Mouse (Mus musculus): ENCODE measurements around the gene Erc2.
"Not testable (repeated sequence)": the region's sequence is repeated elsewhere in the genome, so short reads cannot be mapped to it uniquely, and the experiment has no call there.

Erc2 gene

DNA sequence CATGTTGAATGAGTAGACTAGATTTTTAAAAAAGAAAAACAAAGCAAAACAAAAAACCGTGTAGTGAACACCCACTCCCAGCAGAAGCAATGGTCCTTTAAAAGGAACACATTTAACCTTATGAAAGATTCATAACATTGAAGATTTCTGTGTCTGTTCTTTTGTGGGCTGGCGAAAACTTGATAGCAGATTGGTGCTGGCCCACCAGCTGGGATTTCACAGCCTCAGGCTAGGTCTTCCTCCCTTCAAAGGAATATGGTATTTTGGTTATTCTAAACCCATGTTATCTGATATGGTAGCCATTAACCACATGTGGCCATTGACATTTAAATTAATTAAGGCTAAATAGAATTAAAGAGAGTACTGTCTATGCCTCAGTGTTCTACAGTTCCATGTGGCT lies 205.9 kb downstream of the Erc2 start:
- no peak for DNase-seq (ENCODE audit: low spot score)

DNA sequence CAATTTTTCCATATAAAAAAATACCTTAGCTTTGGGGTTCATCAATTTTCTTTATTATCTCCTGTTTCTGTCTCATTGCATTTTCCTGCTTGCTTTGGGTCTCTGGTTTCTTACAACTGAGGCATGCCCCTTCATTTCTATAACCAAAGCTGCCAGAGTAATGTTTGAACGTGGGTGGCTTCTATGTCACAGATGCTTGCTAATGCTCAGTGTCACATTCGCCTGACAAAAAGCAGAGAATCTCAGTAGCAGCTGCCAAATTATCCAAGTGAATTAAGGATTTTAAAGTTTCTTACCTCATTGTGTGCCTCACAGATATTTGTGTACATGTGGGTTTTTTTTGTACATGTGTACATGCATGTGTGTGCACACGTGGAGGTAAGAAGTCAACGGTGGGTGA lies 210.0 kb downstream of the Erc2 start:
- DNase-seq (ENCODE audit: low spot score), result no peak

DNA sequence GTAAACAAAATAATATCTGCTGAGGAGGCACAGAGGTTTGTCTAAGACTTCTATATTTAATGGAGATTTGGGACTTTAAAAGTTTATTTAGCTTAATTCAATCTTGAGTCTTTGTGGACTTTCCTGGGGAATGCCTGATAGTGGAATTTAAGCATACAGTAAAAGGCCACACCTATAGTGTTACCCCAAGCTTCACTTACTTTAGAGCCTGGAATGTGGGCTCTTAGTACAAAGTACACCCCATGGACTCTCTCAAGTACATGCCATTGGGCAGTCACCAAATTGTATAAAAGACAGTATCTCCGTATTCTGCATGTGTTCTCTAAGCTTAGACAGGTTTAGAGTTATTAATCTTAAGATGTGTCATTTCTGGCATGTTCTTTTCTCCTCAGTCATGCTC lies 213.1 kb downstream of the Erc2 start:
- DNase-seq (ENCODE audit: low spot score), result no peak

DNA sequence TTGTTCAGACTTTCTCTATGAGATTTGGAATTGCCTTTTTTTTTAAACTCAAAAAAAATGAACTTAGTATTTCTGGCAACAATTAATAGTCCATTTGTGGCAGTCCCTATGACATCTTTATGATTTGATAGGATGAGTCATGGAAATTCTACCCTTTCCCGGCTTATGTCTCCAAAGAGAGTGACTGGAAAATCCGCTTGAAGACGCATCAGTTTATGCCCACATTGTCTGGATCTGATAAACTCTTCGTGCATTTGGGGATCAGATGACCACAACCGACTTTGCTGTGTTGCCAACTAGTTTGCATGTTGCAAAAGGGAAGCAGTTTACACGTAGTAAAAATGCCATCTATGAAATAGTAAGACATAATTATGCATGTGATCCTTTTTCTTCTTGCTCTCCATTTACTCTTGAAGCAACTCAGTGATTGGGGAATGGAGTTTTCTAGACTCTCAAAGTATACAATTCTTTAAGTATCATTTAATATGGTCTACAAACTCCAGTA lies 215.4 kb downstream of the Erc2 start:
- DNase-seq (ENCODE audit: low spot score), result no peak

DNA sequence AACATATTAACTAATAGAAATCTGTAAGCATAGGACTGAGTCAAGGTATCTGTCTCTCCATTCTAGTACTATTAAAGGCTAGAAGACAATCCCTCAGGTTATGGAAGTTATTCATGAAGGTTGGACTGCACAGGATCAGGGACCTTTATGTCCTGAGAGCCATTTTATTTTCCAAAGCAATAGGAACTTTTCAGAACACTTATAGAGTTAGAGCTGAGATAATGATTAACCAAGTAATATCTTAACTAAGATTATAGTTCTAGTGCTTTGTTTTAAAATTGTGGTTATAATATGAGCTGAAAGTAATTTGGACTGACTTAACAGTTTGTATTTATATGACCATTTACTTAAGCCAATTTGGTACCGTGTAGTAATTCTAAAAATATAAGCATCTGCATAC lies 217.9 kb downstream of the Erc2 start:
- no peak for DNase-seq (ENCODE audit: low spot score)

DNA sequence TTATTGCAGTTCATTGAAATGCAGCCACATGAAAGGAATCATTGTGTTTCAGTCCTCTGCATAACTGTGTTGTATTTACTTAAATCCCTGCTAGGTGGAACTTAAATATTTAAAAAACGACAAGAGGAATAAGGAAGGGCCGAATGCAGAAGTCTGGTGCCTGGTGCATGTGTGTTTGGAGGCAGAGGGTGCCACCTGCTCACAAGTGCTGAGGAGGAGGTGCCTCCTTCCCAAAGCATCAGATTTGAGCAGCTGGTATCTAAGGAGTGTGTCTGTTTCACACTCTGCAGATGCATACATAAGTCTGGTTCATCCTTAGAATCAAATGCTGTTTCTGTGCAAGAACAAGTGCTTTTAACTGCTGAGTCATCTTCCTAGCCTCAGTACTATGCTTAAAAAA lies 224.6 kb downstream of the Erc2 start:
- no peak for DNase-seq (ENCODE audit: low spot score)

DNA sequence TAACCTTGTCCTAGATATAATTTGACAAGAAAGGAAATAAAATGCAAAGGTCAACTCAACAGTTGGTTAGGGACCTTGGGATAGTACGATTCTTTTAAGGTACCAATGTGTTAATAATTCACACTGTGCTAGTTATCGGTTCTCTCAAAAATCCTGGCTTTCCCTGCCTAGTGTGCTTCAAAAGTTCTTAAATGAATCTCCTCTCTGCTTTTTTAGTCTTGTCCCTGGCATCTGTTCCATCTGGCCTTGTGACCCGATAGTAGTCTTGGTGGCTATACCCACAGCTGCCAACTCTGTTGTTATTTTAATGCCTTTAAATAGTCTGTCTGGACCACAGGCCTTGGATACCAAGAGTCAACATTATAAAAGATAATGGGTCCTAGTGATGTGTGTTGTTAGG lies 225.1 kb downstream of the Erc2 start:
- DNase-seq (ENCODE audit: low spot score), result no peak

DNA sequence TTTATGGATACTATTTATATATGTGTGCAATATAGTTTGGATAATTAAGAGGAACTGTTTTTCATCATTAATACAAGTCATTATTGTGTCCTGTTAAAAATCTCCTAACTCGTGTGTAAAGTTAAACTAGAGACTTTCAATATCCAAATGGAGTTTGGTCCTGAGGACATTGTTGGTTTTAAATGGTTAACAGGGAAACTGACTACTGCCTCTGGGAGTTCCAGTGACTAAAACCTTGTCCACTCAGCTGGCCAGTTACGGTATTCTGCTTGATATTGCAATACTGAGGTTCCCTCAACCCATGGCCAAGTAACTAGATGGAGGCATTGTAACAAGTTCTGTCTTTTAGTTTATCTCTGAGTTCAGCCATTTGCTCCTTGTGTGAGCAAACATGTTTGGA lies 229.0 kb downstream of the Erc2 start:
- DNase-seq (ENCODE audit: low spot score), result no peak

DNA sequence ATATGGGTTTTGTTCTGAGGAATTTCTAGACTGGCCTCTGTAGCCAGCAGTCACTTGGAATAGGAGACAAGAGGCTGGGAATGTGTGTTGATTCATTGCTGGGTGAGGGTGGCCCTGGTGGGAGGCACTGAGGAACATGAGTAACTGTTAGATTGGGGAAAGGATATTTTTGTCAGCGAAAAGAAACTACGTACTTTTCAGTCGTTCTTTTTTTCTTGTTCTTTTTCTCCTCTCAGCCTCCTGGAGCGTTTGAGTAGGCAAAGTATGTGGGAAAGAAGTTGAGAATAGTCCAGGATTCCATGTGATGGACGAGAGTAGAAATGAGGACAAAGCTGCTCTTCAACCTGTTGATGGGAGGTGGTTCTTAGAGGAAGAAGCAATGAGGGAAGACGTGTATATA lies 230.4 kb downstream of the Erc2 start:
- DNase-seq (ENCODE audit: low spot score), result no peak

DNA sequence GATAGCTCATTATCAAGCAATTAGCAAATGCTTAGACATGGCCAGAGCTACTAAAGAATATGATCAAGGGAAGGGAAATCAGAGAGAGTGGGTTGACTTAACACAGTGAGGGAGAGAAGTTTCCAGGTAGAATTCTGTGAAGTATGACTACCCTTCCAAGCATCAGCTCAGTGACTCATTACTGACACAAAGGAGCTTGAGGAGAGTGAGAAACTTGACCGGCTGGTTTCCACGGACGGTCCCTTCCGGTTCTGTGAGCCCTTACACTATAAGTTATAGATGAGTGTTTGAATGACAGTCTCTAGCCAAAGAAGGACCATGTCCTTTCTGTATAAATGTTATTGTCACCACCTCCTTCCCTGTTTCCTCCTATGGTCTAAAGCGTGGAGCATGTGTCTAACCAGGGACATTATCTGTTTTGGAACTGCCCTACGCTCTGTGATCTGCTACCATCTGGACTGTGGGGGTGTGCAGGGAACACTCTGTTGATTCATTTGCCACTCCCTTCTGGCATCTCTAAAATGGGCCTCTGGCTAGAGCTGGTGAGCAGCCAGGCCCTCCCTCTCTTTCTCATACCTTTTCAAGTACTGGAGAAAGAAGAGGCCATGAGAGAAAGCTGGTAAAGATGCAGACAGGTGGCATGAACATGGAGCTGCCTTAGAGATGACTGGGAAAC lies 238.3 kb downstream of the Erc2 start:
- DNase-seq (ENCODE audit: low spot score), result no peak

DNA sequence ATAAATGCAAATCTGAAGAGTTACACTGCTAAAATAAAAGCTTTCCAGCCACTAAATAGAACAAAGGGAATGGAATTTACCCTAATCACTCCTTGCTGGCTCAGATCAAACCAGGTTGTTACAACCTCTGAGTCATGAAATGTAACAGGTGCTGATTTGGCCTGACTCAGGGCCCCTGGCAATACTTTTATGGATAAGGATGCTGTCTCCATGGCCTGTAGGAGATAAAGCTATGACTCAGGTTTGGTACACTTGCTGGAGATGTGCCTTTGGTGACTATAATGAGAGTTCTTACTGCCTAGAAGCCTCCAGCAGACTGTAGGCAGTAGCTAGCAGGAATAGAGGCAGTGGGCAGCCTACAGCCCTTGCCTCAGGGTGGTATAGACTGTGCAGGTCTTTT lies 240.1 kb downstream of the Erc2 start:
- no peak for DNase-seq (ENCODE audit: low spot score)

DNA sequence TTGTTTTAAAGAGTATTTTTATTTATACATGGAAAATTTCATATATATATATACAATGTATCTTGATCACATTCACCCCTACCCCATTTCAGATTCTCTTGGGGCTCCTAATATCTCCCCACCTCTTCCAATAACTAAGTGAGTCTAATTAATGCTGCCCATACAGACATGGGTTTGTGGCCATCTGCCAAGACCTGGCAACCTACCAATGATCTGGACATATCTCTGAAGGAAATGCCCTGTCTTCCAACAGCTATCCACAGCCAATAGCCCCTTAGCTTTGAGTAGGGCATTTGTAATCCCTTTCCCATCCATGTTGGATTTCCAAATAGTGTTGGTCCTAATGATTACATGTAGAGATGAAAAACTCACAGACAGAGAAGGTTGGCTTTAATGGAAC lies 245.2 kb downstream of the Erc2 start:
- DNase-seq (ENCODE audit: low spot score), result no peak

DNA sequence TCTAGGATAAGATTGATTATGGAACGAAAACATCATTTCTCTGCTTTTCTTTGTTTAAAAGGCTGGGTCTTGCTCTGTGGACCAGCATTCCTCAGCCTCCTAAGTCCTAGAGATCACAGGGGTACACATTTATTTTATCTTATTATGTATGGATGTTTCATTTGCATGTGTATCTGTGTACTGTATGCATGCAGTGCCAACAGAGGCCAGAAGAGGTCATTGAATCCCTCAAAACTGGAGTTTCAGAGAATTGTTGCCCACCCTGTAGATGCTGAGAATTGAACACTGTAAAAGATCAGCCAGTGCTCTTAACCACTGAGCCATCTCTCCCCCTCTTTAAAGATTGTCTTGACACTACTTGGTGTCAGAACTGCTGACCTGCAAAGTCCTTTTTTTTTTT lies 251.4 kb downstream of the Erc2 start:
- no peak for DNase-seq (ENCODE audit: low spot score)

DNA sequence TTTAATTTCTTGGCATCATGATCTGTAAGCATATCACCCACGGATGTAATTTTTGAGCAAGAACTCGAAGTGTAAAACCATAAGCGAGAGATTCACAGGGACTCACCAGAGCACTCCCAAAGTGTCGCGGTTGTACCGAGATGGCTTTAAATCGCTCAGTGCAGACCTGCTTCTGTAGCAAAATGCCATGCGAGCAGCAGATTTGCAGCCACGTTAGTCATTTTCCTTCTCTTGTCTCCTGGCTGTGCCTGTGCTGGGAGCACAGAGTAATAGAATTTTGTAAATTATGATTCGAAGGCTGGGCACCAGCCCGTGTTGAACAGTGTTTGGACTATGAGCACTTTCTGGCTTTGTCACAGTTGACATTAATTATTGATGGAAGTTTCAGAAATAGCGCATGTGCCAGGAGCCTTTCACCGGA lies 253.8 kb downstream of the Erc2 start:
- no peak for DNase-seq (ENCODE audit: low spot score)

DNA sequence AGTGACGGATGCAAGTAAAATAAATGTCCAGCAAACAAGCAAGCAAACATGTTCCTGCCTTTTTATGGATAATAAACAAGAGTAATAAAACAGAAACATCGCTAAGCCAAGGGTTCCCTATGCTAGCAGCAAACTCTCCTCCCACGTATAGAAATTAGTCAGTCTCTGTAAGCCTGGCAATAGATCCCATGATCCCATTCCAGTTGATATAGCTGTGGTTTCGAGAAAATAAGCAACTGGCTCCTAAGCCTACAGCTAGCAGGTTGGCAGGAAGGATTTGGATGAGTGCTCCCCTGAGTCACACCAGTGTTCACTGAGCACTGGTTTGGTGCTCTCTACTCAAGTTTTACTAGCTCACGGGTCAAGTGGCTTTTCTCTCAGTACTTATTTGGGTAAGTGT lies 259.7 kb downstream of the Erc2 start:
- no peak for DNase-seq (ENCODE audit: low spot score)

DNA sequence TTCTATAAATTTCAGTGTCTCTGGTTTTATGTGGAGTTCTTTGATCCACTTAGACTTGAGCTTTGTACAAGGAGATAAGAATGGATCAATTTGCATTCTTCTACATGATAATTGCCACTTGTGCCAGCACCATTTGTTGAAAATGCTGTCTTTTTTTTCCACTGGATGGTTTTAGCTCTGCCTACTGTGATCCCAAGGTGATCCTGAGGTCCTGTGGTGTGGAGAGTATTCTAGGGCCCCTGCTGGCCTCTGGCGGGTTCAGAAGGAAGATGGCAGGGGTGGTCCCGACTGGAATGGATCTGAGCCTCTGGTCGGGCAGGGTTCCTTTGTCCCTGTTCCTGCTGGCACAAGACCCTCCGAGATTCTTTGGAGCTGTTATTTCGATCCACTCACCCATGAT lies 264.1 kb downstream of the Erc2 start:
- not testable (repeated sequence) for DNase-seq (ENCODE audit: low spot score)

DNA sequence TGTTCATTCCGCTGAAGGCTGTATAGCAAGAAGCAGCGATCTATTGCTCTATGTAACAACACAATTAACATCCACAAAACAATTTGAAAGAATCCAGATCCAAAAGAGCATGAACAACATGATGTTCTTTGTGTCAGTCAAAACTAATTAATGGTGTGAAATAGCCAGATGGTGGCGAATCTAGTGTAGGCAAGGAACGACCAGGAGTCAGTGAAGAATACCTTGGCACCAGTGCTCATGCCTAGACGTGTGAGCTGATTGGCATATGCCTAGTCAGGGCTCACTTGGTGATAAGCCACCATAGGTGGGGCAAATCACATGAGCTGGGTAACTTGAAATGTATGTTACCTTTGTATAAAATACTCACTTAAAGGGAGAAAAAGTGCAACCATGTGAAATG lies 265.3 kb downstream of the Erc2 start:
- DNase-seq (ENCODE audit: low spot score), result no peak

DNA sequence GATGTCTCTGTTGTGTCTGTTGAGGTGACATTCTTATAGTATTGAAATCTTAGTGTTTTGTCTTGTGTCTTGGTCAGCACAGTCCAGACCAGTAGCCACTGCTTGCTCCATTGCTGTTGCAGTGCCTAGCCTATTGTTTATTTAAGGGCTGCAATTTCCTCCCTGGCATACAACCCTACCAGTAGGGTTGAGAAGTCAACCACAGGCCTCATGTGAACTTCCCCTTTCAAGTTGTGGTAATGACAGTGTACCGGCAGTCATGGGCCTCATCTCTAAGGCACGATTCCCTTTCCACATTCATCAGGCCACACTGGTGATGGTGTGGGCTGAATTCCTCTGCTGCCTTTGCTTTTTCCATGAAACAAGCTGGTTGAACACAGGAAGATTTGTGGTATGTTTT lies 267.4 kb downstream of the Erc2 start:
- DNase-seq (ENCODE audit: low spot score), result no peak

DNA sequence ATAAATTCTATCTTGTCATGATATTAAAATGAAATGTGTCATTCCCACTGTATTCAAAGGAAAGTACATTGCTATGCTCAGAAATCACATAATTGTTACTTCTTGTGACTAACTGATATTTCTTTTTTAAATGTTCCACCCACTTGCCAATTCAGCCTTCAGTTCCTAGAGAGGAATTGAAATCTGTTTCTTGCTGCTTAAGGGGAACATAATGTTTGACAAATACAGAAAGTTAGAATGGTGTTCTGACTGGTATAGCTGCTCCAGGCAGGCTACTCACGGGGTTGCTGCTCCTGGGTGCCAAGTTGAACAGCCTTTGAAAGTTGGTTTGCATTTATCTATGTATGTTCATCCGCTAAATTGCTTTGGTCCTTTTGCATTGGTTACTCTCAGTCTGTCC lies 270.2 kb downstream of the Erc2 start:
- no peak for DNase-seq (ENCODE audit: low spot score)

DNA sequence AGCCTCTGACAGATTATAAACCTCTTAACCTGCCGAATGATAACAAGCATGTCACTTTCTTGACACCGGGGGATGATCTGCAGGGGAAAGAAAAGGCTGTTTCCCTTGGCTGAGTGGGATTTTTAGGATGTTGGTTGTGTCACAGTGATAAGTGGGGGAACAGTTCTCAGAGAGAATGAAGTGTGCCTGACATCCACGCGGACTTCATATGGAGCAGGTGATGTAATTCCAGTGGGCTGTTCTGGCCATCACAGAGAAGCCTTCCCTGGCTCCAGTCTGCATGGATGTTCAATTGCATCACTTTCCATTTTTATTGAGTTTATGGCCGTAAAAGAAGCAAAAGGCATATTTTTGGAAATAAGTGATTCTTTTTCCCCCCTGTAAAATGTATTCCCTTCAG lies 279.5 kb downstream of the Erc2 start:
- no peak for DNase-seq (ENCODE audit: low spot score)

DNA sequence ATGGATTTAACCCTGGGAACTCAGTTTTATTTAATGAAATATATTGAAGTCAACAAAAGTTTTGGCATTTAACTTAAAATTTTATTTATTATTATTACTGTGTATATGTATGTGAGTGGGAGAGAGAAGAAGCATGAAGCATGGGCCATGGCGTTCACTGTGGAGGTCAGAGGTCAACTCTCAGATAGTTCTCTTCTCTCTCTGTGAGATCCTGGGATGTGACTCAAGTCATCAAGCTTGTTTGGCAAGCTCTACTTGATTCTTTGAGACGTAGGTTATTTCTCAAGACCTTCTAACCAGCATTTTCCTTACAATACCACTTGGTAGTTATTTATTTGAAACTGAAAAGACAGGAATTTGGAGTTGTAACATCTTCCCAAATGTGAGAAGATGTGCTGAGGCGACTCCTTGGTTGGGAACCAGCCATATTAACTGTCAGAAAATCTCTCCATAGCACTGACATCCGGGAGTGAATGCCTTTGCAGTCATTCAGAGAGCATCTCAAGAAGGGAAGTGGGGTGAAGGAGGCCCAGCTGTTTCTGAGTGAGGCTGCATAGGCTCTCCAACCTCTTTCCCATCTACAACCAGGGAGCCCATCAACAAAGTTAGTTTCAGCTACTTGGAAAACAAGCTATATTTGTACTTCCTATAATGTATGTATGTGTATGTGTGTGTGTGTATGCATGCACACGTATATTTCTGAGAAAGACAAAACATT lies 299.6 kb downstream of the Erc2 start:
- no peak for DNase-seq (ENCODE audit: low spot score)

DNA sequence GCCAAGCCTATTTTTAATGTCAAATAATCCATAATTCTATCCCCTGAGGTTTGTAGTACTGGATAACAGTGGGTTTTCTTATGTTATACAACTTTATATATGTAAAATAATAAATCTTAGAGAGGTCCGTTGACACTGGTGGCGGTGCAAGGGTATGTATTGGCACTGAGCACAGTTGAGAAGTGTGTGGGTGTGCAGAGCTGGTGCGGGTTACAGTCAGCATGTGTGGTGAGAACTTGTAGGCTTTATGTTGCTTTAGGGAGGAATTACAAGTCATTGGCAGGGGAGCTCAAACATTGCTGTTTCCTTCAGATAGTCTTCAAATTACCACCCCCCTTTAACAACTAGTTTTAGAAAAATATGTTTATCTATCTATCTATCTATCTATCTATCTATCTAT lies 305.1 kb downstream of the Erc2 start:
- DNase-seq (ENCODE audit: low spot score), result no peak

DNA sequence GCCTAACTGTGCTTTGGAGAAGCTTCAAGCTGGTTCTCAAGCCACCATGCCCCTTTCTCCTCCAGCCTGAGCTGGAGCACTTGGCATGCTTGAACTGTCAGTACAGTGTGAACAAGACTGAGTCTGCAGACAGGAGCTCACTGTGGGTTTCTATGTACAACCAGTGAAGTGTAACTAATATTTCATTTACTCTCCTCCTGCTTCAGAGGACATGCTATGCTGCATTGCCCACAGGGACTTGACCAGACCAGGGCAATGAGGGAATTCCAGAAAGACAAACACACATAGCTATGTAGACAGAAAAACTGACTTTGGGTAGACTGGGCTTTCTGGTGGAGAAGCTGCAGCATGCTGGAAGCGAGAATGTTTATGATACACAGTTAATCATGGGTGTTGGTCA lies 311.3 kb downstream of the Erc2 start:
- no peak for DNase-seq (ENCODE audit: low spot score)

DNA sequence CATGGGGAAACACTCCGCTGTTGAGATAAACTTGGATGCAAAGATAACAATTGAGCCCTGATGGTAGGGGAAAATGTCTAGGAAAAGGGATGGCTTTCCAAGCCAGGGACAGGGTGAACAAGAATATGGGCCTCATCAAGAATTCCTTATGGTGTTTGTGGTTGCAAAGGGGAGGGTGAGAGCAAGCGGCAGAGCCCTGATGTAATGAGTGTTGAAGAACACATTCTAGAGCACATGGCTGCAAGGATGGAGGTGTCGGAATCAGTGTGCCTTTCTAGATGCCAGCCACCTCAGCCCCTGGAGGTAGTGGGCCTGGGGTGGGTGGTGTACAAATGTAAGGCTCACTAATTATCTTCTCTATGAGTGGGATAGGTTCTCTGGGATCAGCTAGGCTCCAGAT lies 313.5 kb downstream of the Erc2 start:
- no peak for DNase-seq (ENCODE audit: low spot score)

All from T-cell, adult 2 months (primary cell).